Mouse (Mus musculus): ENCODE measurements around the gene Plppr2.

The Plppr2 gene

DNA sequence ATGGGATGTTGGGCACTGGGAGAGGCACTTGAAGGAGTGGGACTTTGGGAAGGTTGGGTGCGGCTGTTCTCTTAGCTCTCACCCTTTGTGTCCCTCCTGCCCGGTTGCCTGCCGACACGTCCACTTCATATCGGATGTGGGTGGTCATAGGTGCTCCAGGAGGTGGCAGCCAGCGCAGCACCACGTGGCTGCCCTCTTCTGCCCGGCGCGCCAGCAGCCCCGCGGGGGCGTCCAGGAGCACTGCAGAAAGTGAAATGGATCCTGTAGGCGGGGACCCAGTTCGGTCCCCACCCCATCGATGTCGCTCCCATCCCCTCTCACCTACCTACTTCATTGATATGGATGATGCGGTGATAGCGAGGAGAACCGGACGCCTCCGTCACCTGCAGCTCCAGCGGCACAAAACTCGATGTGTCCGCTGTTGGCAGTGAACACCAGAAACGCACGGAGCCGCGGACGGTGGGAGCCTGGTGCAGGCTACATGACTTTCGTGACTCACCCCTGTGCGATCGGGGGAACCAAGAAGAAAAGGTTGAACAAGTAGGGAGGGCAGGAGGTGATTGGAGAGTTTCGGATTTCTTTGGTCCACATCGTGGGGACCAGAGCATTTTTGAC is 24.6 kb downstream of the Plppr2 start:
- DNase-seq (ENCODE audit: low spot score in 2 of 2): no peak

DNA sequence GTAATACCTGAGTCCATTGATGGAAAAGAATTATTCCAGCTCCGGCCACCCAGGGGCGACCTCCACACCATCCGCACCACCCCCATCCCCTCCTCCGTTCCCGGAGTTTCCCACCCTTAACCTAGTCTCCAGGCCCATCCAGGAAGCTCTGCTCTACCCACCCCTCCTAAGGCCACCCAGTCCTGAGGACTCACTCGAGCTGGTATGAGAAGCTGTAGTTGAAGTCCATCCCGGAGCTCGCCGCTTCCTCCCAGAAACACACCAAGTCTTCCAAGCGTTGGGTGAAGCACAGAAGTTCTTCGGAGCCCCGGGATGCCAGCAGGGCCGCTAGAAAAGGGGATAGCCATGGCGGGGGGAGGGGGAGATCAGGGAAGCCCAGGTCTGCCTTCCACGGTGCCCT is 25.2 kb downstream of the Plppr2 start:
- DNase-seq (ENCODE audit: low spot score in 2 of 2): no peak

DNA sequence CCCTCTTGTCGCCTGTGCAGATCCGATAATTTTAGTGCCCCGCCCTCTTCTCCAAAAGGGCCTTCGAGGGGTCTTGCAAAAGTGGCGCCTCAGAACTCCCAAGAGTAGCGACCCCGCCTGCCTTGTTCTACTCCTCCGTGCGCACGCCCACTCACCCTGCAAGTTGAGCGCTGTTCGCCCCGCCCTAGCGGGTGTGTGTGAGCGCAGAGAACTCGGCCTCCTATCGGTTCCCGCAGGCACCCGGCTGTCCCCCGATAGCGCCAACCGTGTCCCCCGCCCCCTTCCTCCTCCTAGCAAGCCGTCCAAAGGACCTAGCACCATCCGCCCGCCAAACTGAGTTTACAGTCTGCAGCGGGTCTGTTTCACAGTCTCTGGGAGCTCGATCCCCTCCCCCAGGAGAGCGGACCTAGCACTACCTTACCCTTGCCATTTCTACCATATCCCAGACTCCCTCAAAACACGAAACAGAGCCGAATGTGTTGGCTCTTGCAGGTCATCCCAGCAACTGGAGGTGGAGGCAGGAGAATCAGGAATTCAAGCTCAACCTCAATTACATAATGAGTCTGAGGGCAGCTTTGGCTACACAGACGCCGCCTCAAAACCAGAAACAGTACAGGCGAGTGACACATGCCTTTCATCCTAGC is 25.7 kb downstream of the Plppr2 start:
- DNase-seq (ENCODE audit: low spot score in 2 of 2): peak in 1 of 2 experiments; percentile 44

DNA sequence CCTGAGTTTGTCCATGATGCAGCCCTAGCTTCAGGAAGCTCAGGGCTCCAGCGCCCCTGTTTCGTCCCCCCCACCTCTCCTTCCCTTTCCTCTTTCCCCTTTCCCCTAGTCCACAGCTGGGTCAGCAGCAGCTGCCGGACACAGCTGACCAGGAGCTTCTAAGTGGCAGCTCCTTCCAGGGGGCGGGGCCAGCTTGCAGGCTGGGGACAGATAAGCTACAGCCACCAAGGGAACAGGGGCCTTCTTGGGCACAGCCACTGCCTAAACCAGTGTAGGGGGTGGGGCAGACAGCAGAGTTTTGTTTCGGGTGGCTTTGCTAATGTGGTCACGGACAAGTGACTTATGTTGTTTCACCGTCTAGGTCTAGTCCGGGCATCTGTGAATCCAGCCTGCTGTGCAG is 26.6 kb downstream of the Plppr2 start, which contains the start of gene Epor:
TSS of gene Epor (minus strand) at position 90 of the 400 bp plus-strand sequence.
- no peak for DNase-seq (ENCODE audit: low spot score in 2 of 2)

DNA sequence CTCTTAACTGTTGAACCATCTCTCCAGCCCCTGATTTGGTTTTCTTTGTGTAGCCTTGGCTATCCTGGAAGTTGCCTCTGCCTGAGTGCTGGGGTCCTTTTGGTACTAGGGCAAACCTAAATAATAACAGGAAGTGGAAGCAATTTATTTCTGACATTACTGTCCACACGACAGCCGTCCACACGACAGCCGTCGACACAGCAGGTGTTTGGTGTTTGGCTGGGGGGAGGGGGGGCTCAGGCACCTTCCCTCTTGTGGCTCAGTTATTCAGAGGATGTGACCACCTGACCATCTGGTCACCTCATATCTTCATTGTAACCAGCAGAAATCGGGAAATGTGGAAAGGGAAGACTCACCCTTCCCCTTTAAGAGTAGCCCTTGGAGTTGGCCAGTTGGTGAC is 32.0 kb downstream of the Plppr2 start:
- no peak for DNase-seq (ENCODE audit: low spot score in 2 of 2)

DNA sequence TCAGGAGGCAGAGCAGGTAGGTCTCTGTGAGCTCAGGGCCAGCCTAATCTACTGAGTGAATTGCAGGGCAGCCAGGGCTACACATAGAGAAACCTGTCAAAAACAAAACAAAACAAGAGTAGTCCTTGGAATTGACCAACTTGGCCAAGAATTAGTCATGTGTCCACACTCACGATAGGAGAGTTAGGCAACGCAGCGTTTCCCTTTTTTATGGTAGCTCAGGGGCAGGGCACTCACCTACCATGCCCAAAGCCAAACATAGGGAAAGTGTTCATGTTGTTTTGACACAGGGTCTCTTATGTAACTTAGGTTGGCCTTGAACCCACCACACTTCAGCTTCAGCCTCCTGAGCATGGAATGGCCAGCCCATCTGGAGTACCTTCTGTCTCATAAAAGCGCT is 32.5 kb downstream of the Plppr2 start:
- DNase-seq (ENCODE audit: low spot score in 2 of 2): no peak

- DNase-seq (ENCODE audit: low spot score in 2 of 2): no peak
Observed at GRCm38 (mm10) chr9:21976626-21977175, 39.9 kb downstream of the Plppr2 start.

GRCm38 (mm10) chr9:21977331-21977730 is 40.5 kb downstream of the Plppr2 start:
- no peak for DNase-seq (ENCODE audit: low spot score in 2 of 2)

DNA sequence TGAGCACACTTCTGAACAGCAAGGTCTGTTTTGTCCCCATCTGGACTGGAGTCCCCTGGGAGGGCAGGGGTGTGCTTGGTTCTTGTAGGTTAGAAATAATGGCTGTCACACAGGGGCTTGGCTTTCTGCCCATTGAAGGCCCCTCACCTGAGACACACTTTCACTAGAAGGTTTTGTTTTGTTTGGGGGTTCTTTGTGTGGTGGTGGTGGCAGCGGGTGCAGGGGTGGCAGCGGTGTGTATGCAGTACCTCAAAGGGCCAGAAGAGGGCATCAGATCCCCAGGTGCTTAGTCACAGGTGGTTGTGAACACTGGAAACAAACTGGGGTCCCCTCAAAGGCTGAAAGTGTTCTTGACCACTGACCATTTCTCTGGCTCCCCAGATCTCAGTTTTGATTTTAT is 41.1 kb downstream of the Plppr2 start:
- peak in 1 of 2 experiments; percentile 48 for DNase-seq (ENCODE audit: low spot score in 2 of 2)

DNA sequence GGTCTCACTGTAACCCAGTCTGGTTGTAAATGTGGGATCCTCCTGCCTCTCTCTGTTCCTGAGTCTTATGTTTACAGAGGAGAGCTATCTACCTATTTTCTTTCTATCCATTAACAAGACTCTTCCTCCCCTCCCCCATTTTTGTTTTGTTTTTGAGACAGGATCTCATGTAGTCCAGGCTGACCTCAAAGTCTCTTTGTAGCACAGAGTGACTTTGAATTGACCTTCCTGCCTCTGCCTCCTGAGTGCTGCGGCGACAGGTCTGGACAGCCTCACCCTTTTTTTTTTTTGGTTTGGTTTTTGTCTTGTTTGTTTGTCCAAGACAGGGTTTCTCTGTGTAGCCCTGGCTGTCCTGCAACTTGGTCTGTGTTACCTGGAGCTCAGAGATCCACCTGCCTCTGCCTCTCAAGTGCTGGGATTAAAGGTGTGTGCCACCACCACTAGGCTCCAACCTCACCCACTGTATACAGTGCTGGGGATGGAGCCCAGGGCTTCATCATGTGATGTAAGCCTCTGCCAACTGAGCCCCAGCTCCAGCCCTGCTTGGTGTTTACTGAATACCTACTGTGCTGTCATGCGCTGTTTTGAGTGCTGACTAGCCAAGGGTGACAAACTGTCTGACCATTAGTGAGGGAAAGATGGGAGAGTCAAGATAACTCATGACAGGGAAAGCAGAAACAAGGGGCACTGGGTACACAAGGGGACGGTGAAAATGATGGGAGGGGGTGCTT is 41.7 kb downstream of the Plppr2 start:
- no peak for DNase-seq (ENCODE audit: low spot score in 2 of 2)

DNA sequence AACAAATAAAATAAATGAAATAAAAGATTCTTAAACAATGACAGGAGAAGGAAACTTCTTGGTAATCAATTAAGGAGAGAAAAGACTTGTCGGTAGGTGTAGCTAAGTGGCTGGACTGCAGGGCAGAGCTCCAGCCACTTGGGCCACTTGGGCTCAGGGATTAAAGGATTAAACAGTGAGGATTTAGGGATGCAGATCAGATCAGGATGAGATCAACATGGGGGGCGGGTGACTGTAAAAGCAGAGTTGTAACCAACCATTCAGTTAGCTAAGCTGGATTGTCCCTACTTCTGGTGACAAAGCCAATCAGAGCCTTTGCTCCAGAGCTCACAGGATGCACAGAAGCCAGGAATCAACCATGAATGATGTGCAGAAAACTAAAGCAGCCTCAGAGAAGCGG is 47.1 kb downstream of the Plppr2 start:
- no peak for DNase-seq (ENCODE audit: low spot score in 2 of 2)

GRCm38 (mm10) chr9:21987592-21988342 is 50.9 kb downstream of the Plppr2 start:
- DNase-seq (ENCODE audit: low spot score in 2 of 2): no peak

DNA sequence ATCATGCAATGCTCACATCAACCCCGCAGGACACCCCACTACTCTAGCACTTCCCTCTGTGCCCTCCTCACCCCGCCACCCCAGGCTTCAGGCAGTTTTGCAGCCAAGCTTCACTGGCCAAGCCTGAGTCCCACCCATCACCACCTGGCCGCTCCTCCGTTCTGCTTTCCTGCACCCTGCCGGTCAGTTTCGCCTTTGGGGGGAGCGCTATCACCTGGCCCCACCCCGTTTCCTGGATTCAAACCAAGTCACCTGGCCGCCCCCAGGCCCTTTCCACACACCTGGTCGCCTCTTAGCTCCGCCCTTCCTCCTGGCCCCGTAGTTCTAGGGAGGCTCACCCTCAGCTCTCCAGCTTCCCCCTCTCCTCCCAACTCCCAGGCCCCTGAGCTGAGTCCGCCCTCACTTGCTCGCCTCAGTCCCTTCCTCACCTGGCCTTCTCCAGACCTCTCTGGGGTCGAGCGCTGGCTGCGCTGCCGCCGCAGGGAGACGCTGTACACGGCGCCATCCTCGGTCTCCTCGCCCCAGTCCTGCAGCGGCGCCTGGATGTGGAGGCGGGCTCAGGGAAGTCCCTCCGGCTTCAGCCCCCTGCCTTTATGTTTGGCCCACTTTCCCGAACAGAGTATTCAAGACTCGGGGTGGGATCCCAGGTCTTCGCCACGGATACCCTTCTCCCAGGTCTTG is 51.7 kb downstream of the Plppr2 start:
- no peak for DNase-seq (ENCODE audit: low spot score in 2 of 2)

- DNase-seq (ENCODE audit: low spot score in 2 of 2): no peak
Observed at GRCm38 (mm10) chr9:21989230-21990110, 52.6 kb downstream of the Plppr2 start, which contains the start of gene Rgl3. Gene Rgl3, minus strand, starts transcription at chr9:21989446.

GRCm38 (mm10) chr9:21992227-21992626 is 55.4 kb downstream of the Plppr2 start:
- no peak for DNase-seq (ENCODE audit: low spot score in 2 of 2)

DNA sequence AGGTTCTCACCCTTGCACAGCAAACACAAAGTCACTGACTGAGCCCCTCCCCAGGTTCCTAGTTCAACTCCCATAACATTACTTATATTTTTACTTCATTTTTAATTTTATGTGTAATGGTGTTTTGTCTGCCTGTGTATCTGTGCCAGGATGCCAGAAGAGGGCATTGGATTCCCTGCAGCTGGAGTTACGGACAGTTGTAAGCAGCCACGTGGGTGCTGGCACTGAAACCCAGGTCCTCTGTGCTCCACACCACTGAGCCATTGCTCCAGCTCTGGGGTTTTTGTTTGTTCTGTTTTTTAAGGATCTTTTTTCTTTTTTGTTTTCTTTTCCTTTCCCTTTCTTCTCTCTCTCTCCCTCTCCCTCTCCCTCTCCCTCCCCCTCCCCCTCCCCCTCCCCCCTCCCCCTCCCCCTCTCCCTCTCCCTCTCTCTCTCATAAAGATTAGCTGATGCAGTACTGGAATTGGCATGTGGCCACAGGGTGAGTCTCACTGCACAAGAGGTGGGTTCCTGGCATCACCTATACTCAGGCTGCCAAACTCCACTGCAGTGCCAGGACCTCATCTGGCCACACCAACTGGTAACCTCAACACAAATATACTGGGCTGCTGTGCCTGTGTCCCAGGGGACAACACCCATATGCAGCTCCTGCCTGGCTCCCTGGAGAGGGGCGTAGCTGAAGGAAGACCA is 59.5 kb downstream of the Plppr2 start:
- DNase-seq (ENCODE audit: low spot score in 2 of 2): no peak

Data from cerebellum, postnatal 4 days (tissue).